Mouse (Mus musculus): ENCODE data around the gene Dnajb6.

Gene Dnajb6

DNA sequence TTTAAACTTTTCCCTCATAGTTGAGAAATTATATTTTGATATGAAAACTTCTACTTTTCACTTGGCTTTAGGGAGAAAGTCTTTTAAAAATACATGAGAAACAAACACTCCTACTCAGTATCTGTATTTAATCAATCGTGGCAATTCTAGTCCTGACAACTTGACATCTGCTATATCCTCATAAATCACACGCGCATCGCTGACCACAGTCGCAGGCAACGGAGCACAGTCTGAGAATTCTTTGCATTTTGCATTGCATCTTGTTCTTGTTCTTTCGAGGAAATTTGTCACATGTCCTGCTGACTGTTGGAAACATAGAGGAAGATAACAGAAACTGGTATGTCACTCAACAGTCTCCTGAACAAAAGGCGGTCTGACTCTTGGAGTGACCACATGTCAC lies 116.9 kb downstream of the Dnajb6 start:
- DNase-seq (ENCODE audit: low spot score in 2 of 2), result no peak

DNA sequence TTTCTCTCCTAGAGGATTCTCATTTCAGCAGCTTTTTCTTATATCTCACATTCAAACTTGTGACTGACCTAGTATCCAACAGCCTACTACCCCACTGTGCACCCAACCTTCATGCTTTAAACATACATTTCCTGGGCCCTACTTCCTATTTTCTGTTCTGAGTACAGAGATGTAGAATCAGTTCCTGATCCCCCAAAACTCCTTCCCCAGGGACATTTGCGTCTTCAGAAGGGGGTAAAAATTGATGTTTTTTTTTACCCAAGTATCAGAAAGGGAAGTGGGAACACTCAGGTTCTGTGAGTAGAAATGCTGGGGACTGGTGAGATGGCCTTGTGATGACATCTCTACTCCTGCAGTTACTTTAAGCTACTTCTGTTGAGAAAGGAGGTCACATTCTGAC lies 117.5 kb downstream of the Dnajb6 start:
- no peak for DNase-seq (ENCODE audit: low spot score in 2 of 2)

- no peak for DNase-seq (ENCODE audit: low spot score in 2 of 2)
Observed at GRCm38 (mm10) chr5:29854376-29854775, 118.9 kb downstream of the Dnajb6 start.

DNA sequence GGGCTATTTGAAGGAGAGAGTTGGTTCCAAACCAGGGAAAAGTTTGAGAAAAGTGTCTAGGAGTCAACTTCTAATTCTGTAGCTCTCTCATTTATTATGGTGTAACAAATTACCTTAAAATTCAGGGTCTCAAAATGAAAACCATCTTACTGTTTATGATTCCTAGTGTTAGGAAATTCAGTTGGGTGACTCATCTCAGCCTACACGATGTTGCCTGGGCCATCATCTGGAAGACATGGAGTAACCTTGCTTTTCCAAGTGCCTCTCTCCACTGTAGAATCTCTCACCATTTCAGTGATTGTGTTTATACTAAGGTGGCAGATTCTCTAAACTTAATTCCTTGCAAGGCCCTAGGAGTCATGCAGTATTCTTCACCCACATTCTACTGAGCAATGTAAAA lies 119.5 kb downstream of the Dnajb6 start:
- DNase-seq (ENCODE audit: low spot score in 2 of 2), result no peak

- no peak for DNase-seq (ENCODE audit: low spot score in 2 of 2)
Observed at GRCm38 (mm10) chr5:29861522-29861921, 126.0 kb downstream of the Dnajb6 start.

DNA sequence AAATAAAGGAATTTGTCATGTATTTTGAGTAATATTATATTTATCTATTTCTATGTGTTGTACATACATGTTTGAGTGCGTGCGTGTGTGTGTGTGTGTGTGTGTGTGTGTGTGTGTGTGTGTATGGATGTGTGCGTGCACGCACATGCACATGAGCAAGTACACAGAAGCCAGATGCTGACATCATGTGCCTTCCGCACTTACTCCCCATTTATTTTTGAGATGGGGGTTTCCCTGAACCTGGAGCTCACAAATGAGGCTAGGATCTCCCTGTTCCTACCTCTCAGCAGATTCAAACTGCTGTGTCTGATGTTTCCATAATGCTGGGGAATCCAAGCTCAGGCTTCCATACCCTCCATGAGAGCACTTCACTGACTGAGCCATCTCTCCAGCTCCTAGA lies 126.9 kb downstream of the Dnajb6 start:
- no peak for DNase-seq (ENCODE audit: low spot score in 2 of 2)

- DNase-seq (ENCODE audit: low spot score in 2 of 2), result no peak
Observed at GRCm38 (mm10) chr5:29864291-29864737, 128.8 kb downstream of the Dnajb6 start.

GRCm38 (mm10) chr5:29864994-29865393 lies 129.5 kb downstream of the Dnajb6 start:
- DNase-seq (ENCODE audit: low spot score in 2 of 2), result no peak
